Mouse (Mus musculus): ENCODE measurements around the gene Gm5901. TPM values are rescaled to one million over a fixed set of nuclear protein-coding genes. Genes with fewer than 3 reads are reported as not detected.
A peak's percentile ranks its signal among the peaks of the same experiment; 100 is the strongest.

Gene Gm5901
- polyA plus RNA-seq, 2 experiments = not detected

DNA sequence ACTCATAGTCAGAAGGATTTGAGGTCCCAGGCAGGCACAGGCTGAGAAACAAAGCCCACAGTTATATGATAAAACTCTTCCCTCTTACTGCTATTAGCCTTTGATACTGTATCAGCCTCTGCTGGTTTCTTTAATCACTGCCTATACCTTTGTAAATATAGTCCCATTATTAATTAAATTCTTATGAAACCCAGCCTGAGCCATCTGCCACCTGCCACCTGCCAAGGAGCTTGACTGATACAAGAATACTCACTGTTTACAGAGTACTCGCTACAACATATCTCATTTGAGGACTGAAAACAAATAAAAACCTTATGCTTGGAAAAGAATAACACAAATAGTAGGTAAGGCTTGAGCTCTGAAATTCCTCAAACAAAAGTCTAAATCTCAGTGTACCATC is 19.8 kb downstream of the Gm5901 start:
- Histone ChIP-seq H3K4me2 (ENCODE audit: low read depth) (no peak overlapping the region), H3K27ac (no peak overlapping the region), H3K36me3 (replicated peaks; ENCODE audit: control insufficient read depth, insufficient read depth, low read depth) (no peaks in the 10 kb centered on the region; the same call in 1 of the 2 replicates), H3K27me3 (ENCODE audit: control insufficient read depth, insufficient read depth, low read length) (no peaks in the 10 kb centered on the region), H3K9me3 (ENCODE audit: control insufficient read depth, low read length) (no peaks in the 10 kb centered on the region), H3K4me1 (replicated peaks; ENCODE audit: control insufficient read depth in 2 of 2, insufficient read depth in 2 of 2, low read length in 1 of 2) (peaks cover 3 to 7% of the 10 kb centered on the region in 2 experiments; a peak in 3 of 4 replicates), H3K9ac (replicated peaks) (no peak overlapping the region), H3K4me3 (ENCODE audit: insufficient read depth in 1 of 2, low read depth in 2 of 2, low read length in 2 of 2) (no peak overlapping the region)
- WGBS (ENCODE audit: insufficient replicate concordance) = 78% methylated on average over 1 of the region's 1 CpGs
- TF ChIP-seq EP300 (IDR thresholded peaks at IDR 0.05; ENCODE audit: low read depth) = no peak
- ATAC-seq (ENCODE audit: insufficient read depth) (no peak), DNase-seq (ENCODE audit: low read depth in 3 of 3, low spot score in 3 of 3) (no peak)

DNA sequence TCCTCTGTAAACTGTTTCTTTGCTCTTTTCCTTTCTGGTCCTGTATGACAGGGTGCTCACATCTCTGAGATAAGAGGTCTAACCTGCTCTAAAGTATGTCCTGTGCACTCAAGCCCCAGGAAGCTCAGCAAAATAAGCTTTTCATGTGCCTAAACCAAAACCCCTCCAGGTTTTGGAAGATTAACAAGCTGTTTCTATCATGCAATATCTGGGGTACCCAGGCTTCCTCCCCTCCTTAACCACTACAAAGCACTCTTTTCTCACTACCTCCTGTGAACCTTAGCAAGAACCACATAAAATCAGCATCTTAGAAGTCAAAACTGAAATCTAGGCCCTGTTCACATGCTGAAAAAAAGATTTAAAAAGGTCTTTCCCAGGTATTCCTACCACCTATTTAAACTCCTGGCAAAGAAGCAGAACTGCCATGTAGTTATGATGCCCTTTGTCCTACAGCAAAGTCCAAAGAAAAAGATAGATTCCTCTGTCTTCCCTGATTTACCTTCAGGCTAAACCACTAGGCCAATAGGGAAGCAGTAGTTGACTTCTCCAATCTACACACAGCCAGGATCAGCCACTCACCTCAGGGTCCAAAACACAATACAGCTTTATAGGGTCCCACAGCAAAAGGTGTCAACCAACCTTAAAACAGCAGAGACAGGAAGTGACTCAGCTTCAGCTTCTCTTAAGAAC is 20.4 kb downstream of the Gm5901 start:
- DNase-seq (ENCODE audit: low read depth in 3 of 3, low spot score in 3 of 3) = no peak
- no peaks in the 10 kb centered on the region for H3K27me3 ChIP-seq (ENCODE audit: control insufficient read depth, insufficient read depth, low read length)
- H3K4me2 ChIP-seq (ENCODE audit: low read depth) = no peak overlapping the region
- H3K27ac ChIP-seq = no peak overlapping the region
- no peaks in the 10 kb centered on the region for H3K36me3 ChIP-seq (replicated peaks; ENCODE audit: control insufficient read depth, insufficient read depth, low read depth)
- H3K9me3 ChIP-seq (ENCODE audit: control insufficient read depth, low read length) = no peaks in the 10 kb centered on the region
- no peak for ATAC-seq (ENCODE audit: insufficient read depth)
- no peak overlapping the region for H3K9ac ChIP-seq (replicated peaks)
- H3K4me1 ChIP-seq (replicated peaks; ENCODE audit: control insufficient read depth in 2 of 2, insufficient read depth in 2 of 2, low read length in 1 of 2) = peaks cover 3 to 7% of the 10 kb centered on the region in 2 experiments; a peak in 3 of 4 replicates
- no peak overlapping the region for H3K4me3 ChIP-seq (ENCODE audit: insufficient read depth in 1 of 2, low read depth in 2 of 2, low read length in 2 of 2)
- TF ChIP-seq CTCF (IDR thresholded peaks at IDR 0.05; ENCODE audit: low read depth) (no peak), EP300 (IDR thresholded peaks at IDR 0.05; ENCODE audit: low read depth) (no peak)

DNA sequence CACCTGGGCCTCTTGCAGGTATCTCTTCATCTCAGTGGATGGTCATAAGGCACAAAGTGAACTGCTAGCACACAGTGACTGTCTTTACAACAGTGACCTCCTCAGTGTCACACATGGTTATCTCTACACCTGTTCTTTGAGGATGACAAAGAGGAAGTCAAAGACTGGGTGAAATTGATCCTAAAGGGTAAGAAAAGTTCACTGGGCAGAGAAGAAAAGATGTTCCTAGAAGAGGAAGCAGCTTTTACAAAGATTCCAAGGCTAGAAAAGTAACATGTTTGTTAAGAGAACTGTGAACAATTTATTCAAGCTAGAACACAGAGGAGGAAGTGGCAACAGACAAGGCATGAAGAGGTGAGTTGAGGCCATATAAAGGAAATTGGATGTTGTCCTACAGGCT is 21.3 kb downstream of the Gm5901 start:
- Histone ChIP-seq H3K4me3 (ENCODE audit: insufficient read depth in 1 of 2, low read depth in 2 of 2, low read length in 2 of 2) (no peak overlapping the region), H3K4me1 (replicated peaks; ENCODE audit: control insufficient read depth in 2 of 2, insufficient read depth in 2 of 2, low read length in 1 of 2) (peaks cover 10 to 11% of the 10 kb centered on the region in 2 experiments), H3K27me3 (ENCODE audit: control insufficient read depth, insufficient read depth, low read length) (no peaks in the 10 kb centered on the region), H3K4me2 (ENCODE audit: low read depth) (no peak overlapping the region), H3K36me3 (replicated peaks; ENCODE audit: control insufficient read depth, insufficient read depth, low read depth) (no peaks in the 10 kb centered on the region), H3K27ac (no peak overlapping the region), H3K9ac (replicated peaks) (no peak overlapping the region), H3K9me3 (ENCODE audit: control insufficient read depth, low read length) (no peaks in the 10 kb centered on the region)
- no peak for ATAC-seq (ENCODE audit: insufficient read depth)
- DNase-seq (ENCODE audit: low read depth in 3 of 3, low spot score in 3 of 3) = no peak
- TF ChIP-seq EP300 (IDR thresholded peaks at IDR 0.05; ENCODE audit: low read depth) = no peak
- TF ChIP-seq CTCF (IDR thresholded peaks at IDR 0.05; ENCODE audit: low read depth) = no peak

DNA sequence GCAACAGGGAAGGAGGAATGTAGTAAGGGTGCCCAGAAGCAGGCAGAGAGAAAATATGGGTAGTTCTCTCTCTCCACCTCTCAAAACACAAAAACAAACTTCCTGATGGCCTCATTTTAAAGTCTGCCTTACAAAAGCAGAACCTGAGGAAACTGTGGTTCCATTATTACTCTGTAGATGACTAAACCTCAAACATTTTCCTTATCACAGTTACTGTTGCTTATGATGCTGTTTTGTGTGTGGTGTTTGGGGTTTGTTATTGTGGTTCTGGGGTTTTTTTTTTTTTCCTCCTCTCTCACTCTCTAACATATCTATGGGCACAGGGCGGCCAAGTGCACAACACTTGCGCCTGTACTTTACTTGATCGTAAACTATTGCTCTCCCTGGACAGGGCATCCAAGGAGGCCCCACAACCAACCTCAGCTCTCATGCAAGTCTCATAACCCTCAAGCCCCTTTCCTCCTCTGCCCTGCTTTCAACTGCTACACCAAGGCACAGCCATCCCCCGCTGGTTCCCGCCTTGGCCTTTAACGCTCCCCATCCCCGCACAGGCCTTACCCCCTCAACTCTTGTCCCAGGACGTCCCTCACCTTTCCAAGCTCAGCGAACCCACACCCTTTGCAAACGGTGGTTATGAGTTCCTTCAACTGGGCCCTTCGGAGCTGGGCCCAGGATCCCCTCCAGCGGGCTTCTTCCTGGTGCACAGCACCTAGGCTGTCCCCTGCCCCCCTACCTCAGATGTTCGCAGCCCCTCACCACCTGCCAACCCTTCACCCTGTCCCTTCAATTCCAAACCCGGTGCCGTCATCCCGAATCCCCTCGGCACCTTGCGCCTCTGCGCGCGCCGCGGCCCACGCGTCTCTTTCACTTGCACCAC is 24.5 kb downstream of the Gm5901 start:
- ATAC-seq (ENCODE audit: insufficient read depth) = peak; percentile 0; the same call in 1 of the 2 replicates
- WGBS (ENCODE audit: insufficient replicate concordance) = under 1% methylated on average over 25 of the region's 25 CpGs
- no peak for TF ChIP-seq CTCF (IDR thresholded peaks at IDR 0.05; ENCODE audit: low read depth)
- no peak for TF ChIP-seq EP300 (IDR thresholded peaks at IDR 0.05; ENCODE audit: low read depth)

More for the DNA sequence above, 24.5 kb downstream of the Gm5901 start:
- Histone ChIP-seq H3K4me1 (replicated peaks; ENCODE audit: control insufficient read depth in 2 of 2, insufficient read depth in 2 of 2, low read length in 1 of 2) (peaks cover 11% of the 10 kb centered on the region in 2 experiments), H3K27me3 (ENCODE audit: control insufficient read depth, insufficient read depth, low read length) (no peaks in the 10 kb centered on the region), H3K9ac (replicated peaks) (peak overlapping the region; percentile 88), H3K4me2 (ENCODE audit: low read depth) (peak overlapping the region; percentile 95), H3K27ac (peak overlapping the region; percentile 65), H3K36me3 (replicated peaks; ENCODE audit: control insufficient read depth, insufficient read depth, low read depth) (no peaks in the 10 kb centered on the region), H3K4me3 (ENCODE audit: insufficient read depth in 1 of 2, low read depth in 2 of 2, low read length in 2 of 2) (peak overlapping the region; percentile 83 to 91), H3K9me3 (ENCODE audit: control insufficient read depth, low read length) (no peaks in the 10 kb centered on the region)
- DNase-seq (ENCODE audit: low read depth in 3 of 3, low spot score in 3 of 3) = peak; percentile 0 to 19 (median 6)
